Mouse (Mus musculus): Measurements from ENCODE around the gene Bnc1.

Gene Bnc1

DNA sequence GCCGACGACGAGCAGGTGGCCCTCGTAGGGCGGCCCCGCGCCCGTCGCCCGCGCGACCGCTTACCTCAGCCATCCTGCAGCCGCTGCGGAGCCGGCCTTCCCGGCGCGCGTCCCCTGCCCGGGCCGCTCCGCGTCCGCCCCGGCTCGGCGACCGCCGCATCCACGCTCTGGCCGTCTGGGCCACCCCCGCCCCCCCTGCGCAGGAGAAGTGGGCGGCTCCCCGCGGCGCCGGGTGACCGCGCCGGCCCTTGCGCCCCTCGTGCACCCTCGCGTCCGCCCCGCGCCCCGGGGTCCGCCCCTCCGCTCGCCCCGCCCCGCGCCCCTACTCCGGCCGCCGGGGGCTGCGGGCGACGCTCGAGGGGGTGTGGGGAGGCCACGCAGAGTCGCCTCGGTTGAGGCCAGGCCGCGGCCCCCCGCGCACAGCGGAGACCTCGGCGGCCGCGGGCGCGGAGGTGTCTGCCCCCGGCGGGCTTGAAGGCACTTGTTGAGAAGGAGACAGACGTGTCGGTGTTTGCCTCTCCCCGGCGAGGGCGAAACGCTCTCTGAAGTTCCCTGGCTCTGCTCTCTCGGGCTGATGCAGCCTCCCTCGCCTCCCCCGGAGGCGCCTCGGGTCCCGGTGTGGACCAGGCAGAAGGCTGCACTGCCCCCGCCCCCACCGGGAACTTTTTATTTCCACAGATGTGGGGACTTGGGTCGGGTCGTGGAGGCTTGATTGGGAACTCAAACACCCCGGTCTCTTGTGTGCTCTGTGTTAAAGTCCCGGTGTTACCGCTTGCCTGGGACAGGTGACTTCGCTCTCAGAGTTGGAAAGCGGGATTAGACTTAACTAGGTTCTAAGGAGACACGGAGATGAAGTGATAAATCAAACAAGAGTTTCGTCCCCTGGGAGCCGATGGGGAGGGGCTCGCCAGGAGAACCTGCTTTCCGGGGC, at the start of gene Bnc1:
TSS of gene Bnc1 (minus strand) at position 162 of the 931 bp plus-strand sequence.
- Histone ChIP-seq H3K27me3 (ENCODE audit: control insufficient read depth, insufficient read depth, low read length, poor library complexity, severe bottlenecking) (peaks cover 3% of the 10 kb centered on the region; the same call in 1 of the 2 replicates), H3K36me3 (ENCODE audit: control insufficient read depth, insufficient read depth, low read length, poor library complexity, severe bottlenecking) (no peaks in the 10 kb centered on the region)
- peak; percentile 16 for DNase-seq (ENCODE audit: low read depth, low spot score)

DNA sequence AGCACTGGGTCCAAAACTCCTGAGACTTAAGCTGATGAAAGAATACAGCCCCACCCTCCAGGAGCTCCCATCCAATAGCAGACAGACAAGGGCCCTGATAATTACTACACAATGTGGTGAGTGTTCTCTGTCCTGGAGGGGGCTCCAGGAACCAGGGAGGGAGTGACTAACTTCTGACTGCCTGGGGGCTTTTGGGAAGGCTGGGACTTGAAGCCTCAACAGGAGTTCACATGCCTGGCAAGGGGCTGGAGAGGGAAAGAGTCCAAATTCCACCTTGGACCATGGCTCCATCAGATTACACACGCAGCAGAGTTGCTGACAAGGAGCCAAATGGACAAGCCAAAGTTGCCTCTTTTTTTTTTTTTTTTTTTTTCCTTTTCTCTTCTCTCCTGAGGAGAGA, 41.3 kb upstream of the Bnc1 start:
- H3K27me3 ChIP-seq (ENCODE audit: control insufficient read depth, insufficient read depth, low read length, poor library complexity, severe bottlenecking), result no peaks in the 10 kb centered on the region
- H3K36me3 ChIP-seq (ENCODE audit: control insufficient read depth, insufficient read depth, low read length, poor library complexity, severe bottlenecking), result no peaks in the 10 kb centered on the region
- DNase-seq (ENCODE audit: low read depth, low spot score), result no peak

DNA sequence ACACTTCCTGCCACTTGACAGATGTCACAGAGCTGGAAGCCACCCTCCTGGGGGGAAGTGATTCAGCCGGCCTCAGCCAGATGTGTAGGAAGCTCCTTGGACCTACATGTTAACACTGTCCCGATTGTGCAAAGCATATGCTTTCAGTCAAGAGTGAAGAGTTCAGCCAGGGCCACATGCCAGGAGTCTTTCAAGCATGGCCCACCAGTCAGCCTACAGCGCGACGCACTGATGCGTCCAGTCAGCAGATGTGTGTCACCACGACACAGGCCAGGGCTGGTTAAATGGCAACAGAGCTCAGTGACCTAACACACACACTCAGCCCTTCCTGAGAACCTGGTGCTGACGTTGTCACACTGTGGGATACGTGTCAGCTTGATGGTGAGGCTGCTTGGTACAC, 37.6 kb upstream of the Bnc1 start:
- H3K27me3 ChIP-seq (ENCODE audit: control insufficient read depth, insufficient read depth, low read length, poor library complexity, severe bottlenecking), result no peaks in the 10 kb centered on the region
- H3K36me3 ChIP-seq (ENCODE audit: control insufficient read depth, insufficient read depth, low read length, poor library complexity, severe bottlenecking), result no peaks in the 10 kb centered on the region
- DNase-seq (ENCODE audit: low read depth, low spot score), result peak; percentile 86

DNA sequence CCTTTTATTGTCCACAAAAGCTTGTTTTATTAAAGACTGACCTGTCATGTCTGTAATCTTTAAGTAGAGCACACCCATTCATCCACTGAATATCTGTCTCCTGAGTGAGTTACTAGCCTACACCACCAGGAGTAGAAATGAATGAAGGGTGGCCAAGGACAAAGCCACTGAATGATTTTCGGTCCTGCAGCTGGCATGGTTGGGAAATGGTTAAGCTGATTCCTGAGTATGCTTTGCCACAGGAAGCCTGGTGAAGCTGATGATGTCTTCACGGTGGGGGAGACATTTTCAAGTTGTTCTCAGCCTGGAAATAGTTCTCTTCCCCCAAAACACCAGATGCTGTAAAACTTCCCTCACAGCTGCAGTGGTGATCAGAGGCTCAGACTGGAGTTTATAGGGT, 33.7 kb upstream of the Bnc1 start:
- no peaks in the 10 kb centered on the region for H3K36me3 ChIP-seq (ENCODE audit: control insufficient read depth, insufficient read depth, low read length, poor library complexity, severe bottlenecking)
- DNase-seq (ENCODE audit: low read depth, low spot score), result no peak
- H3K27me3 ChIP-seq (ENCODE audit: control insufficient read depth, insufficient read depth, low read length, poor library complexity, severe bottlenecking), result no peaks in the 10 kb centered on the region

DNA sequence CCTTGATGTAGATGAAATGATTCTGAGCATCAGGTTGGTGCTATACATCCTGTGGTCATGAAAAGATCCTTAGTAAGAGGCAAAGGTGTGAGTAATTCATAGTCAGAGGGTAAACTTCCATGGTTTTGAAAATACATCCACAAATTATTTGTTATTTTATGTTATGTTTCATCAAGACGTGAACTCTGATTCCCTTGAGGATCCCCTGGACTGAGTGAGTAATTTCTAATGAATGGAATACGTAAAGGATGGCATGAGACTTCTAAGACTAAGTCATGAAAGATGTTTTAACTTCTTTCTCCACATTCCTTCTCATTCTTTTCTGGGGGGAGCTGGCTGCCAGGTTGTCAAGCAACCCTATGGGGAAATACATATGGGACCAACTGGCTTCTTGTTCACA, 31.6 kb upstream of the Bnc1 start:
- no peak for DNase-seq (ENCODE audit: low read depth, low spot score)
- H3K27me3 ChIP-seq (ENCODE audit: control insufficient read depth, insufficient read depth, low read length, poor library complexity, severe bottlenecking), result no peaks in the 10 kb centered on the region
- no peaks in the 10 kb centered on the region for H3K36me3 ChIP-seq (ENCODE audit: control insufficient read depth, insufficient read depth, low read length, poor library complexity, severe bottlenecking)

DNA sequence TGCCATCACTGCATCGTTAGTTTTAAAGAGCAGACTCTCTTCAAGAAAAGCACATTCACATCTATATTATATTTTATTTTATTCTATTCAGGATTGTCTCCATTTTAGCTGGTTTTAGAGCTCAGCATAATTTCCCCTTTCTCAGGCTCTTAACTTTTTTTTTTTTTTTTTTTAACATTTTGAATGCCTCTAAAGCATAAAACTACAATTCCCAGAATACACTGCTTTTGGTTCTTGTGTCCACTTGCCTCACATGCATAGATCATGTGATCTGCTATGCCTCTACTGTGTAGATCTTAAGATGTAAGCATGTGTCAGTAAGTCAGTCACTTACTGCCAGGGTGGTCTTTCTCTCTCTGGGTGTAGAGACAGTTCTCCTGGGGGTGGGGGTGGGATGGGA, 30.3 kb upstream of the Bnc1 start:
- Histone ChIP-seq H3K27me3 (ENCODE audit: control insufficient read depth, insufficient read depth, low read length, poor library complexity, severe bottlenecking) (no peaks in the 10 kb centered on the region), H3K36me3 (ENCODE audit: control insufficient read depth, insufficient read depth, low read length, poor library complexity, severe bottlenecking) (no peaks in the 10 kb centered on the region)
- no peak for DNase-seq (ENCODE audit: low read depth, low spot score)

DNA sequence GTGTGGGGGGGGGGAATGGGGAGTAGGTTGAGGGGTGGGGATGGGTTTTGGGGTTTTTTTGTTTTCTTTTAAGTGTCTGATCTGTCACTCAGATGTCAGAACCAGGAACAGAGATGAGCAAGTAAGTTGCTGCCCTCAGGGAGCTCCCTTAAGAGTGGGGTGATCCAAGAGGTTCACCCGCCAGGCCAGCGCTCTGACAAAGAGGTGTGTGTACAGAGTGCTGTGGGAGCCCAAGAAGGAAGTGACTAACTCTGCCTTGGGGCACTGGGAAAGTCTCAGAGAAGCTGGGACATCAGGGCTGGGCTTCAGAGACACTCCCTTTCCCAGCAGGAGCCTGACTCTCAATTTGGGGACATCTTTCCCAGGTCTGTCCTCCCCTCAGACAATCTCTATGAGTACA, 25.9 kb upstream of the Bnc1 start:
- H3K27me3 ChIP-seq (ENCODE audit: control insufficient read depth, insufficient read depth, low read length, poor library complexity, severe bottlenecking), result peaks cover 2% of the 10 kb centered on the region; the same call in 1 of the 2 replicates
- DNase-seq (ENCODE audit: low read depth, low spot score), result peak; percentile 36
- H3K36me3 ChIP-seq (ENCODE audit: control insufficient read depth, insufficient read depth, low read length, poor library complexity, severe bottlenecking), result no peaks in the 10 kb centered on the region

DNA sequence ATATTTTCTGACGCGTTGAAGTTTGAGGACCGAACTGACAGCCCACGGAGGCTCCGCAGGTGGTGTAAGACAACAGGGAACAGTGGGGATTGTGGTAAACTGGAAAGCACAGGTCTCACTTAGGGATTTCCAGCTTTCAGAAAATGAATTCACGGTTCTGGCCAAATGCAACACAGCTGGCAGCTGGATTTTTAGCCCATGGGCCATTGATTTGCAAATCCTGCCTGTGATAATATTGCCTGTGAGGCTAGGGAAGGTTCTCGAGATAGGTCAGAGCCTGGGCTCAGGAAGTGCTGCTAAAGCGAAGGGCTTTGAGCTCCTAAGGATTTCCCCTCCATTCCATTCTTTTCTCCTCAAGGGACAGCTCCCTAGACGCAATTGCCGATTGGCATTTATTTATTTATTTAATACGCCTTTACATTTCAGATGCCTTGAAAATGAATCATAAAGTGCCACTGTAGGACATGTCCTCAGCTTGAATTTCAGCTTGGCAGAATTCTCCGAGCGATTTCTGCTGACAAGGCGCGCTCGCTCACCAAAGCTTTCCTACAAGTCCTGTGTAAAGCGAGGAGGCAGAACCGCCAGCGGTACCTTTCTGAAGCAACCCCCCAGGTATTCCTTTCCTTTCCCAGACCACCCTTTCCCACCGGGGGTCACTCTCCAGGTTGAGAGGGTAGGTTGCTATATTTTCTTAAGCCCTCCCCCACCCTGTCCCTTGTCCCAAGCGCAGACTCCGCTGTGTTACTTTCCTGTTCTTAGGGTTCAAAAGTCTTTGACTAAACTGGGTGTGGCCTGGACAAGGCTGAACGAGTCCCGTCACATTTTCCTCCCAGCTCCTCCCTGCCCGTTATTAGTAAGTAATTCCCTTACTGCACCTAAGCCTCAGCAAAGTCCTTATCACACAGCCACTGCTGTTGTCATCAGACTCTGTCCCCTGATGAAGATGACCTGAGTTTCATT, 24.9 kb upstream of the Bnc1 start:
- peaks cover 2% of the 10 kb centered on the region; the same call in 1 of the 2 replicates for H3K27me3 ChIP-seq (ENCODE audit: control insufficient read depth, insufficient read depth, low read length, poor library complexity, severe bottlenecking)
- no peaks in the 10 kb centered on the region for H3K36me3 ChIP-seq (ENCODE audit: control insufficient read depth, insufficient read depth, low read length, poor library complexity, severe bottlenecking)
- peak; percentile 73 for DNase-seq (ENCODE audit: low read depth, low spot score)

DNA sequence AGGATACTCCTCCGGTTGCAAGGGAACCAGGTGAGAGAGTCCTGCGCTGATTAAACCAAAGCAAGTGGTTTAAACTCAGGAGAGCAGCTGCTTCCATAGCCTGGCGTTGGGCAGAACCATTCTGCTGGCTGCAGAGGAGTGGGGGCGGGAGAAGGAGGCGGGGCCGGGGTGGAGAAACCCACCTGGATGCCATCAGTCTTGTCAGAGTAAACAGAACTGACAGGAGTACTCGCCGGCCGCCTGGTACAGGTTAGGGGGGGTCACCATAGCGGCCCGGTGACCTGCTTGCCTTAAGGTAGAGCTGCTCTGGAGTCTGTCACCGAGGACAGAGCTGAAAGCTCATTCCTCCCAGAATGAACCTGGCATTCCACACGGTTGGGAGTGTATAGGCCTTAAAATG, 20.4 kb upstream of the Bnc1 start:
- no peak for DNase-seq (ENCODE audit: low read depth, low spot score)
- H3K36me3 ChIP-seq (ENCODE audit: control insufficient read depth, insufficient read depth, low read length, poor library complexity, severe bottlenecking), result no peaks in the 10 kb centered on the region
- H3K27me3 ChIP-seq (ENCODE audit: control insufficient read depth, insufficient read depth, low read length, poor library complexity, severe bottlenecking), result peaks cover 2% of the 10 kb centered on the region

DNA sequence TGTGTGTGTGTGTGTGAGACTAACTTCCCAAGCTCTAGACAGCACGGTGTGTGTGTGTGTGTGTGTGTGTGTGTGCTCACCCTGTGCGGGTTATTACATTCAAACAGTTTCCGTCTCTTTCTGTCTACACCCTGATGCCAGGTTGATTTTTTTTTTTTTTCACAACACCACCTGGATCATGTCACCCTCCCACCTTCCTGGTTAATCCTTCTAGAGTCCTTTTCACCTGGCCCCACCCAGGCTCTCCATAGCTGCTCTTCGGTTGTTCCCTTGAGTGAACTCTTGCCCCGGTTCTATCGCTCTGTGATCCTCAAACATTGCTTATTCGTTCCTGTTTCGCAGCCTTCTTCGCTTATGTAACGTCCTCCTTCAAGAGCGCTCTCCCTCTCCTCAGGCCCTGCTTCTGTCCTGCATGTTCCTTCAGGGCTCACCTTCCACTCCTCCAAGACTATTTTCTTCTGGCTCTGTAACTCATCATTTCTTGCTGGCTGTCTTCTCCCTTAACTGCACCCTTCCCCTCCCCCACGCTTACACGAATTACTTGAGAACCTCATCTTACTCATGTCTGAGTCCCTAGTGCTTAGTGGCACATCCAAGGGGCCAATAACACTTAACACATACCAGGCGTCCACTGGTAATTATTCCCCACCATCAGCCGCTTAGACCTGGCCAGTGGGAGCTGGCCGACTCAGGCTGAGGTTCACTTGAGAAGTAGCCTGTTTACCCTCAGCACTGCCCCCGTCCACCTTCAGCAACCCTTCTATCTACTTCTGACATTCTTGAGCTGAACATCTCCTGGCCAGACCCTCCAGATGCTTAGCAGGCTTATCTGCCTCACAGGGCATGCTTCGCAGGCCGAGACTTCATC, 19.7 kb upstream of the Bnc1 start:
- Histone ChIP-seq H3K27me3 (ENCODE audit: control insufficient read depth, insufficient read depth, low read length, poor library complexity, severe bottlenecking) (peaks cover 2% of the 10 kb centered on the region), H3K36me3 (ENCODE audit: control insufficient read depth, insufficient read depth, low read length, poor library complexity, severe bottlenecking) (no peaks in the 10 kb centered on the region)
- DNase-seq (ENCODE audit: low read depth, low spot score), result no peak

DNA sequence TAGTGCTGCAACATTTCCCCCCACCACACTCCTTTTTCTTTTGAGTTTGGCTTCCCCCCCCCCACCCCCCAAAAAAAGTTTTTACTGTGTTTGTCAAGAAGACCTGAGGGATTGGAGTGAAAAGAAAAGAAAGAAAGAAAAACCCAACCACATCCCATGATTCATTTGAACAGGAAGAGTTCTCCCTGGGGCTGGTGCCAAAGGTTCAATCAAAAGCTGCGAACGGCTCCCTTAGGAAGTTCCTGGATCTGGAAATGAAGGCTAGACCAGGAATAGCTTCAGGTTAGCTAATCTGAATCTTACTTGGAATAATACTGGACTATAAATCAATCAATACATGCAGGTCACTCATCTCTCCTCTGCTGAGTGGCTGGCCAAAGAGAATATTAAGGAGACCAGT, 15.1 kb upstream of the Bnc1 start:
- no peaks in the 10 kb centered on the region; the same call in 1 of the 2 replicates for H3K27me3 ChIP-seq (ENCODE audit: control insufficient read depth, insufficient read depth, low read length, poor library complexity, severe bottlenecking)
- no peaks in the 10 kb centered on the region for H3K36me3 ChIP-seq (ENCODE audit: control insufficient read depth, insufficient read depth, low read length, poor library complexity, severe bottlenecking)
- no peak for DNase-seq (ENCODE audit: low read depth, low spot score)

DNA sequence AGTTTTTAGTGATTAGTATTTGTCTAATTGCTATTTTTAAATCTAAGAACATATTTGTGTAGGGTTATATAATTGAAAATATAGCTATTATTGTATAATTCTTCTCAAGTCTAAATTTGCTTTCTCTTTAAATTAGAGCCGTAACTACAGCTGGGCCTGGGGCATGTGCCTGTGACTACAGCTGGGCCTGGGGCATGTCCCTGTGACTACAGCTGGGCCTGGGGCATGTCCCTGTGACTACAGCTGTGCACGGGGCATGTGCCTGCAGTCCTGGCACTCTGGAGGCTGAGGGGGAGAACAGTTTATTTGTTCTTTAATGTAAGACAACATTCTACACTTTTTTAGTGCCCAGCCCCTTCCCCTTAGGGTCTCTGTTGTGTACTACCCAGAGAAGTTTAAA, 12.1 kb upstream of the Bnc1 start:
- DNase-seq (ENCODE audit: low read depth, low spot score), result no peak
- Histone ChIP-seq H3K36me3 (ENCODE audit: control insufficient read depth, insufficient read depth, low read length, poor library complexity, severe bottlenecking) (no peaks in the 10 kb centered on the region), H3K27me3 (ENCODE audit: control insufficient read depth, insufficient read depth, low read length, poor library complexity, severe bottlenecking) (no peaks in the 10 kb centered on the region)

DNA sequence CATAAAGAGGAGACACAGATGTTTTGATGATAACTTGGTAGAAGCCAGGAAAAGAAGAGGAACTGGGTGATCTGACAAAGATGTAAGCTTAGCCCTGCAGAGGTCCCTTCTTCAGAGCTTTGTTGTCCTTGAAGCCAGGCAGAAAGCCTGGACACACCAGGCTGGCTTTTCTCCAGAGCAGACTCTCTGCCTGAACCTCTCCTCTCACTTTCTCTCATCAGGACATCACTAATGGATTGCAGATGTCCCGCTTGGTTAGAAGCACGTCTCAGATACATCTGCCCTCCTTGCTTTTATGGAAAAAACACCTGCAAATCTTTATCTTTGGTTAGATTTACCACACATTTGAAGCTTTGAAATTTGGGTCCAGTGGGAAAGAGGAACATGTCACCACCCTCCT, 7.7 kb upstream of the Bnc1 start:
- no peak for DNase-seq (ENCODE audit: low read depth, low spot score)
- no peaks in the 10 kb centered on the region for H3K27me3 ChIP-seq (ENCODE audit: control insufficient read depth, insufficient read depth, low read length, poor library complexity, severe bottlenecking)
- H3K36me3 ChIP-seq (ENCODE audit: control insufficient read depth, insufficient read depth, low read length, poor library complexity, severe bottlenecking), result no peaks in the 10 kb centered on the region

DNA sequence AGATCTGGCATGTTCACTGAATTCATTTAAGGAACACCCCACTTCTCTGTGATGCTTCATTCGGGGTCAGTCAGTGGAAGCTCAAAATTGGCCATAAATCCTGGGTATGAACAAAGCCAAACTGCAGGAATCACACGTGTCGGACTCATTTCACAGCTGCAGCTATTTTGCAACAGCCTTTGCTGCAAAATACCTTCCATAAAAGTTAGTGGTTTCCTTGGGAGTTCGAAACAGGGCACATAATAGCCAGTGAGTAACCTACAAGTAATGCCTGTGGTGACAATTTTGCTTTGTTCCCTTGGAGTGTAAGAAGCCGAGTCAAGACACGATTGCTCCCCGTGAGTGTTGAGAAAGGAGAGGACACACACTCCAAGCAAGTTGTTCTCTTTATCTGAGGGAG, 7.3 kb upstream of the Bnc1 start:
- no peaks in the 10 kb centered on the region for H3K27me3 ChIP-seq (ENCODE audit: control insufficient read depth, insufficient read depth, low read length, poor library complexity, severe bottlenecking)
- no peak for DNase-seq (ENCODE audit: low read depth, low spot score)
- H3K36me3 ChIP-seq (ENCODE audit: control insufficient read depth, insufficient read depth, low read length, poor library complexity, severe bottlenecking), result no peaks in the 10 kb centered on the region

Data from splenic B cell, adult 2 months (primary cell).